Mouse (Mus musculus) embryonic fibroblast, embryonic 13.5 days (primary cell): ENCODE measurements at regions not wholly inside any gene's neighbourhood (a gene's known extent, or its start where the extent isn't known, plus 50 kb on each side); places are given as distances from the start of the nearest gene placed in this dataset.

Experiments used
- CTCF ChIP-seq: IDR thresholded peaks from 2 replicates; pipeline ENCODE4 v1.5.1; 2011; ENCODE audit warnings: mild to moderate bottlenecking, control low read depth, low read length, moderate library complexity, borderline replicate concordance; ENCODE audit not compliant: insufficient read depth
- POLR2A ChIP-seq: IDR thresholded peaks from 2 replicates; pipeline ENCODE4 v1.6.1; 2011; ENCODE audit warnings: low read depth, mild to moderate bottlenecking, control low read depth, low read length, moderate library complexity

GRCm38 (mm10) chr11:117427808-117428510 lies 56.2 kb upstream of the Gm11733 start:
- no peak for TF ChIP-seq POLR2A
- no peak for TF ChIP-seq CTCF
